Mouse (Mus musculus): ENCODE measurements around the gene Emc3.

Emc3 gene

DNA sequence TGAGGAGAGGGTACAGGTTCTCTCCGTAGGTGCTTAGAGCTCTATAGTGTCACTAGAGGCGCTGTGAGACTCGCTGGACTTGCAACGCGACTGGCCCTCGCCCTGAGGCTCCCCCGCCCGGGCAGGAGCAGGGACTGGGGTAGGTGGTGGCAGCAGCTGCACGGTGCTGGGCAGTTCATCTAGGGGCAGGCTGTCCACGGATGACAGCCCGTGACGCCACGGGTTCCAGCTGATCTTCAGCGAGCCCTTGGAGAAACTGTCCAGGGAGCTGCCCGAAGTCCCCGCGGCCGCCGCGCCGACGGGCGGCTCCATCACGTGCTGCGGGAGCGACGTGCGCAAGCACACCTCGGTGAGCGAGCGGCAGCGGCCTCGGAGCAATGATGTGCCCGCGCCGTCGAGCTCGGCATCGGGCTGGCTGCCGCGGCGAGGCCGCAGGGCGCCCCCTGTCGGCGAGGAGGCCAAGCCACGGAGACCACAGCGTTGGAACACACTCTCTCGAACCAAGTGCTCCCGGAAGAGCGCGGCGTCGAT is 37.1 kb downstream of the Emc3 start:
- peak; percentile 84 for DNase-seq

DNA sequence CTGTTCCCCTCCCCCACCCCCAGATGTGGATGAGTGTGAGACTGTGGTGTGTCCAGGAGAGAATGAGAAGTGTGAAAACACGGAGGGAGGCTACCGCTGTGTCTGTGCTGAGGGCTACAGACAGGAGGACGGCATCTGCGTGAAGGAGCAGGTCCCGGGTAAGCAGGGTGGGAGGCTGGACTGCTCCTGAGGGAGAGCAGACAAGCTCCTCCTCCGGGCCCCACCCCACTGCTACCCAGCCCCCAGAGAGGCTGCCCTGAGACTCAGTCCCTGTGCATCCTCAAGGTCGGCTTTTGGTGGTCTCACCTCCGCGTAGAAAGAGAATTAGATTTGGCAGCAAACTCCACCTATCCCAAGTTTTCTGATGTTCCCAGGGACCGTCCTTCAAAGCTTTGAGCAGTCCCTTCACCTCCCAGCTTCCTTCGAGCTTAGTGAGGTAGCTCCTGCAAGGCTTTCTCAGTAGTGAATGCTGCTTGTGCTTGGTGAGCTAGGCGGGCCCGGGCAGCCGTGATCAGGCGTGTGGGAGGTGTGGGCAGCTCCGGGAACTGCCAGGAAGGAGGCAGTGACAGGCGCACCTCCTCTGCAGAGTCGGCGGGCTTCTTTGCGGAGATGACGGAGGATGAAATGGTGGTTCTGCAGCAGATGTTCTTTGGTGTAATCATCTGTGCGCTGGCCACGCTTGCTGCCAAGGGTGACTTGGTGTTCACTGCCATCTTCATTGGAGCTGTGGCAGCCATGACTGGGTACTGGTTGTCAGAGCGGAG is 39.2 kb downstream of the Emc3 start:
- no peak for DNase-seq

DNA sequence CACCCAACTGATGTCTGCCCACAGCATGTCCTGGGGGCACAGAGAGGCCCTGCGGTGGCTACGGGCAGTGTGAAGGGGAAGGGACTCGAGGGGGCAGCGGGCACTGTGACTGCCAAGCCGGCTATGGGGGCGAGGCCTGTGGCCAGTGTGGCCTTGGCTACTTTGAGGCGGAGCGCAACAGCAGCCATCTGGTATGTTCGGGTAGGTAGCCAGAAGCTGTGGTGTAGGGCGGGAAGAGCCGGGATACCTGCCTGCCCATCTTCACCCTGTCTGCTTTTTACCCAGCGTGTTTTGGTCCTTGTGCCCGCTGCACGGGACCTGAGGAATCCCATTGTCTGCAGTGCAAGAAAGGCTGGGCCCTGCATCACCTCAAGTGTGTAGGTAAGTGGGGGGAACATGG is 42.0 kb downstream of the Emc3 start:
- no peak for DNase-seq

DNA sequence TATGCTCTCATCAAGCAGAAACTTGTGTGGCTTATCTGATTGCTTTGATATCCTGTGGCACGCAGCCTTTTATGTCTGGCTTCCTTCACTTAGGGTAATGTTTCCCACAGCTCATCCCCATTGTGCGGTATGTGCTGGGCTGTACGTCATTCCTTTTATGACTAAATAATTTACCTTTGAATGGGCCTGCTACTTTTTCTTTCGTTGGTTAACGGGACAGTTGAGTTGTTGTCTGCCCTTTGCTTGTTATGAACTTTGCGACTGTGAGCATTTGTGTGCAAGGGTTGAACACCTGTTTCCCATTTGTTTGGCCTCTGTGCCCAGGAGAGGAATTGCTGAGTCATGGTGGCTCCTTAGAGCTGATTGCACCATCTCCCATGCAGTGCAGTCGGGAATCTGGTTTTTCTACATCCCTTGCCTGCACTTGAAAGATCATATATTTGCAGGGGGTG is 44.3 kb downstream of the Emc3 start:
- DNase-seq: peak; percentile 32

DNA sequence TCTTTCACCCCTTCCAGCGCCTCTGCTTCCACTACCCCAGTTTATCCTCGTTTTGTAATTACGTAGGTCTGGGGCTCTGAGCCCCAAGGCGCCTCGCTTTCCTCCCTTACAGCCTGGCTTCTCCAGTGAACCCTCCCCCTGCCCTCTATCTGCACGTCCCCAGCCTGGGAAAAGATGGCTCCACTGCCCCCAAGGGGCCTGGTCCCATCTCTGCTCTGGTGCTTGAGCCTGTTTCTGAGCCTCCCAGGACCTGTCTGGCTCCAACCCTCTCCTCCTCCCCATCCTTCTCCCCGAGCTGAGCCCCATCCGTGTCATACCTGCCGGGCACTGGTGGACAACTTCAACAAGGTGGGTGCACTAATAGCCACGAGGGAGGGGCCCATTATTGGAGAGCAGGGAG is 47.7 kb downstream of the Emc3 start:
- no peak for DNase-seq

DNA sequence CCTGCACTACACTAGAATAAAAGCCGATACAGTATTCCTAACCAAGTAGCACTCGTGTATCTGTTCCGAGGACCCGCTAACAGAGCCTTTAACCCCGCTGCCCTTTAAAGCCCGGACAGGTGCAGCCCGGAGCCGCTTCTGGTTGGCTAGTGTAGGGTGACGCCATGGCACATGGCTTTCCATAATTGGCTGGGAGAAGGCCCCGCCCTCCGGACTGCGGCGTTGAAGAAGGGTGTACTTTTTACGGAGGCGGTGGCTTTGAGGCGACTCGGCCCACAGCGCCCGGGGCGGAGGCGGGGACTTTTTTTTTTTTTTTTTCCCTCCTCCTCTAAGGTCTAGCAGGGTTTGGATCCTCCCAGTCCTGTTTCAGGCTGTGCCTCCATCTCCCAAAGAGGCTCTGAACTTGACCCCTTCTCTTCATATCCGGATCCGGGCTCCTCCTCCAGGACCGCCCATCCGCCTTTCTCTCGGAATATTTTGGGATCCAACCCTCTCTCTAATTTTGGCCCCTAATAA is 48.3 kb downstream of the Emc3 start, which contains the start of gene Creld1:
Creld1 (plus strand) TSS at position 198 of the 516 bp plus-strand sequence.
- peak; percentile 93 for DNase-seq

DNA sequence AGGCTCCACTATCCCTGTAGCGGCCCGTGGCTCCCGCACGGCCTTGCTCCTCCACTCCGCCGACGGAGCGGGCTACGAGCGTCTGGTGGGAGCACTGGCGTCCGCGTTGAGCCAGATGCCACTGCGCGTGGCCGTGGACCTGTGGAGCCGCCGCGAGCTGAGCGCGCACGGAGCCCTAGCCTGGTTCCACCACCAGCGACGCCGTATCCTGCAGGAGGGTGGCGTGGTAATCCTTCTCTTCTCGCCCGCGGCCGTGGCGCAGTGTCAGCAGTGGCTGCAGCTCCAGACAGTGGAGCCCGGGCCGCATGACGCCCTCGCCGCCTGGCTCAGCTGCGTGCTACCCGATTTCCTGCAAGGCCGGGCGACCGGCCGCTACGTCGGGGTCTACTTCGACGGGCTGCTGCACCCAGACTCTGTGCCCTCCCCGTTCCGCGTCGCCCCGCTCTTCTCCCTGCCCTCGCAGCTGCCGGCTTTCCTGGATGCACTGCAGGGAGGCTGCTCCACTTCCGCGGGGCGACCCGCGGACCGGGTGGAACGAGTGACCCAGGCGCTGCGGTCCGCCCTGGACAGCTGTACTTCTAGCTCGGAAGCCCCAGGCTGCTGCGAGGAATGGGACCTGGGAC is 48.9 kb downstream of the Emc3 start:
- DNase-seq: peak; percentile 19

DNA sequence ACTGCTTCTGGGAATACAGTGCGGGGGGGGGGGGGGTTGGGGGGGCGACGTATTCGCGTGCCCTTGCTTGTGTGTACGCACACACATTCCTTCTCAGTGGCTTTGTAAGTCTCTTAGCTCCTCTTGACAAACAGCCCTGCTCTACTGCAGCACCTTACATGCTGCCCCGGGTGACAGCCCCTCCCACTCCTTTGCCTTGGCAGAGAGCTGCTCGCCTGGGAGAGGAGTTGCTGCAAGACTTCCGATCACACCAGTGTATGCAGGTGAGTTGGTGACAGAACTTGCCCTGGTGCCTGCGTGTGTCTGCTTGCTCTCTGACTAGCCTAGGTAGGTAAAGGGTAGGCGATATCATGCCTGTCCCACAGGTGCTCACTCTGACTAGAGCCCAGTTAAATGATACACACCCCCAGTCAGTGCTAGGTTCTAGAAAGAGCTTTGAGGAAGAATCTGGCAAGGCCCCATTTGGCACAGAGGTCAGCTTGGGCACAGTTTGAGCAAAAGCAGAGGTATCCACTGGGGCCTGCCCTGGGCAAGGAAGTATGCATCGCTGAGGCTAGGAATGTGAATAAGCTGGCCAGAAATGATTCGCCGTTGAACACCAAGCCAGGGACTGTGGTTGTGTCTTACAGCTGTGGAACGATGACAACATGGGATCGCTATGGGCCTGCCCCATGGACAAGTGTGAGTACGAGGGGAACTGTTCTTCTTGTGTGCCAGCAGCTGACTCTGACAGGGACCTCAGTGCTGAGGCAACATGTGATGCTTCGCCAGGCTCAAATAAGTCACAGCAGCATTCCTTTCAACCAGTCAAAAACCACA is 50.7 kb downstream of the Emc3 start:
- DNase-seq: peak; percentile 28

DNA sequence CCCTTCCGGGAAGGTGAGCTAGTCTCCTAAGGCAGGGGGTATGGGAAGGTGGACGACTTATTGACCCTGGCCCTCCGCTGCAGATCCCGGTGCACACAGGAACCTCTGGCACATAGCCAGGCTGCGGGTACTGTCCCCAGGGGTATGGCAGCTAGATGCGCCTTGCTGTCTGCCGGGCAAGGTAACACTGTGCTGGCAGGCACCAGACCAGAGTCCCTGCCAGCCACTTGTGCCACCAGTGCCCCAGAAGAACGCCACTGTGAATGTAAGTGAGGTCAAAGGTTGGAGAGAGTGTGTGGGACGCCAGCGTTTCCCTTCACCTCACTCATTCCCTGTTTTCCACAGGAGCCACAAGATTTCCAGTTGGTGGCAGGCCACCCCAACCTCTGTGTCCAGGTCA is 52.5 kb downstream of the Emc3 start:
- no peak for DNase-seq

DNA sequence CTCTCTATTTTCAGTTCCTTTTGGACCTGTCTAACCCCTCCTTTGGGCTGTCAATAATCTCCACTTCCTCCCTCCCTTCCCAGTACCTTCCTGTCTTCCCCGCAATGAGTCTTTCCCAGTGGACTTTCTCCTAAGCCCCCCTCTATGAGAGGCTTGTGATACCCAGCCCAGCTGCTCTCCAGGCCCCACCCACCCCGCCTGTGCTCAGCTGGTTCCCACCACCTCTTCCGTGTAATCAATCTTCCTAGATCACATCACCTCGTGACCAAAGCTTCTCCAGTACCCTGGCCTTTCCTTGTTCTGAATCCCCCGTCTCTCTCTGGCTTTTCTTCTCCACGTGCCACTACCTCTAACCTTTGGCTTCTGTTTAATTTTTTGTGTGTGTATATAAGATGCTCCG is 54.1 kb downstream of the Emc3 start:
- no peak for DNase-seq

DNA sequence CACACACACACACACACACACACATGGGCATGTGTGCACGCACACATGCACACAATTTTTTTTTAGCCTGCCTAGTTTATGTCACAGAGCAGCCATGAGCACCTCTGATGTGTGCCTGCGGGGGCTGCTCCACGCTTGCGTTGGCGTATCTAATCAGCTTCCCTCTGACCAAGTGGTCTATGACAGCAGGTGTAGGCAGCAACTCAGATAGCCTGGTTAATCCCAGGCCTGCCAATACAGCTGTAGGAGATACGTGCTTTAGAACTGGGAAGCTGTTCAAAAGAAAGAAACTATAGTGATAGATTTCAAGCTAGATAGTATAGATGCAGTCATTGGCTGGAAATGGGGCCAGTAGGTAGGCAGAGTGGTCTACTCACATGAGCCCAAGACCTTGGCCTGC is 57.7 kb downstream of the Emc3 start:
- DNase-seq: no peak

DNA sequence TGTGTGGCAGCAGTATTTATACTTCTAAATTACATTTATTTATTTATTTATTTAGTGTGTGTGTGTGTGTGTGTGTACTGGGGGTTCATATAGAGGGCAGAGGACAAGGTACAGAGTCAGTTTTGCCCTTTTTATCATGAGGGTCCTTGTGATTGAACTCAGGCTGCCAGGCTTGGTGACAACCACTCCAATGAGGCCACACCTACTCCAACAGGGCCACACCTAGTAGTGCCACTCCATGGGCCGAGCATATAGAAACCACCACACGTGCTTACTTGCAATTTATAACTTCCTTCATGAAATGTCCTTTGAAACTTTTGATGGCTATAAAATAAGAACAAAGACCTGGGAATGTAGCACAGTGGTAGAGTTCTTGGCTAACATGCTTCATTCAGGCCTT is 58.2 kb downstream of the Emc3 start:
- no peak for DNase-seq

DNA sequence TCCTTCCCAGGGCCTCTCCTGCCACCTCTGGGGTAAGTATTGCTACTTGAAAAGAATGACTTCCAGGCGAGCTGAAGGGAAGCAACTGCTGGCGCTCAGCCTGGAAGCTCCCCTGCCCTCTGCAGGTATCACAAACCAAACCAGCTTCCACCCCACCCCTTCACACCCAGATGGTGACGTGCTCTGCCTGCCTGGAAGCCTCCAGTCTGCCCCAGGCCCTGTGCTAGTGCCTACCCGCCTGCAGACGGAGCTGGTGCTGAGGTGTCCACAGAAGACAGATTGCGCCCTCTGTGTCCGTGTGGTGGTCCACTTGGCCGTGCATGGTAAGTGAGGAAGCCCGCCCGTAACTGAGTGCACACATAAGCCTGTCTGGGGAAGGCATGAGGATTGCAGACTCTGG is 59.4 kb downstream of the Emc3 start:
- DNase-seq: no peak

DNA sequence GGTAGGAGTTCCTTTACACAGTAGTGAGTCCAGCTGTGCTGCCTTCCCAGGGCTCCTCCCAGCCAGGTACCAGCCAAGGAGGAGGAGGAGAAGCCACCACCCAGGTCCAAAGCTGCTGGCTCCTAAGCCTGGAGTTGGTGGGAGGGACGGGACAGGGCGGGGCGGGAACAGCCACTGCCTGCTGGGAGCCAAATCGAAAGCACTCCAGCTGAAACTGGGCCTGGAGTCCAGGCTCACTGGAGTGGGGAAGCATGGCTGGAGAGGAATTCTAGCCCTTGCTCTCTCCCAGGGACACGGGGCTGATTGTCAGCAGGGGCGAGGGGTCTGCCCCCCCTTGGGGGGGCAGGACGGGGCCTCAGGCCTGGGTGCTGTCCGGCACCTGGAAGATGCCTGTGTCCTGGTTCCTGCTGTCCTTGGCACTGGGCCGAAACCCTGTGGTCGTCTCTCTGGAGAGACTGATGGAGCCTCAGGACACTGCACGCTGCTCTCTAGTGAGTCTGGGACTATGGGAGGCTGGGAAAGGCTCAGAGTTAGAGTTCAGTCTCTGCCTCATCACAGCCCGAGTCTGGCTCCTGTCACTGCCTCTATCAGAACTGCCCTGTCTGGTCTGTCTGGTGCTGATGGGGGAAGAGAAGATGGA is 60.0 kb downstream of the Emc3 start, which contains the start of gene Il17rc:
Il17rc (plus strand) TSS at position 131 of the 640 bp plus-strand sequence.
- DNase-seq: peak; percentile 72

DNA sequence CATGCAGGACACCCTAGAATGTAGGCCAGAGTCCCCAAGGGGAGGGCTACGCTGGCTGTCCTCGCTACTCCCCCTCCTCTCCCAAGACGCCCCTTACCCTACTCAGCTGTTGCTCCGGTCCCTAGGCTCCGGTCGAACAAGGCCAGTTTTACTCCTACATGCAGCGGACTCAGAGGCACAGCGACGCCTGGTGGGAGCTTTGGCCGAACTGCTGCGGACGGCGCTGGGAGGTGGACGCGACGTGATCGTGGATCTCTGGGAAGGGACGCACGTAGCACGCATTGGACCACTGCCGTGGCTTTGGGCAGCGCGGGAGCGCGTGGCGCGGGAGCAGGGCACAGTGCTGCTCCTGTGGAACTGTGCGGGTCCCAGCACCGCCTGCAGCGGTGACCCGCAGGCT is 62.0 kb downstream of the Emc3 start:
- peak; percentile 83 for DNase-seq

DNA sequence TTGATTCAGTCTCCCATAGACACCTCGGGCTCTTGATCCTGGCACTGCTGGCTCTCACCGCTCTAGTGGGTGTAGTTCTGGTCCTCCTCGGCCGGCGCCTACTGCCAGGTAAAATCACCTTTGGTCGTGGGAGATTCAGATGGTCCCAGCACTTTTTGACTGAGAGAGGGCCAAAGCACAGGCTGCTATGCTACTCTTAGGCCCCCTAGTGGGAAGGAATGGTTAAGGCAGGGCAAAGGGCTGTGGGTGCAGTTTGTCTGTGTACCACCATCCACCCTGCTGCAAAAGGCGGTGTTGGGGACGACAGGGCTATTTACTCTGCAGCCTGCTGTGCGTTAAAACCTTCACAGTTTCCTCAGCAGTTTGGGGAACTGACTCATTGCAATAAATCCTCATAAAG is 62.4 kb downstream of the Emc3 start:
- peak; percentile 79 for DNase-seq

DNA sequence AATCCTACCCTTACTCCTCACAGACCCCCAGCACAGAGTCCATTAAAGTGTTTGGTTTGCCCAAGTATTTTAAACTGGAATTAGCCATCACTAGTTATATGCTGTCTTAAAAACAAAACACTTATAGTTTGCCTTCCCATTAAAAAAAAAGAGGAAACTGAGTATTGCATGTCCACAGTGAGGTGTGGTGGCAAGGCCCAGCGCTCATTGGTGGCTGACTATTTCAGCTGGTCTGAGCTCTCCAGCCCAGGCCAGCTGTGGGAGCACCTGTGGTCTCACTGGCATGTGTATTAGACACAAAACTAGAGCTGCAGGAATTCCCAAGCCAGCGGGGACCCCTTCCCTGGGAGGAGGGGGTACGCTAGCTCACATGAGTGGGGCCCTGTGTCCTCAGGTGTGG is 62.9 kb downstream of the Emc3 start:
- no peak for DNase-seq

DNA sequence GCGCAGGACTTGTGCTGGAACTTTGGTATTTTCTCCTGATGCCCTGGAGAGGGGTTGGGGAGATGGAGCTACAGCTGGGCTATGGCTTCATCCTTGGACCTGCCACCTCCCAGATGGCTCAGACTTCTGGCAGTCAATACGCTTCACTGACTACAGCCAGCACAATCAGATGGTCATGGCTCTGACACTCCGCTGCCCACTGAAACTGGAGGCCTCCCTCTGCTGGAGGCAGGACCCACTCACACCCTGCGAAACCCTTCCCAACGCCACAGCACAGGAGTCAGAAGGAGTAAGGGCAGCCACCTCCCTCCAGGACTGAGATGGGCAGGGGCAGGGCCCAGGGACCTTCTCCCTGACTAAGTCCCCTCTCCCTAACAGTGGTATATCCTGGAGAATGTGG is 65.8 kb downstream of the Emc3 start:
- DNase-seq: no peak

Measured in lung, postnatal 14 days (tissue).